Mouse (Mus musculus) kidney, postnatal 0 days (tissue): Measurements from ENCODE around the gene Ttc7b. TPM values are rescaled to one million over a fixed set of nuclear protein-coding genes. Genes with fewer than 3 reads are reported as not detected.

Source experiments
- ATAC-seq: fragments of 200-750 bp; cut with Nextera tagmentation; replicated peaks from 2 replicates; pipeline ENCODE4 v1.8.0; 2017; ENCODE audit warnings: low read depth, moderate number of reproducible peaks, moderate TSS enrichment, moderate library complexity; ENCODE audit not compliant: low FRiP score
- DNase-seq: peaks from one replicate; pipeline ENCODE4 v3.0.0-alpha.2; 2016; ENCODE audit warnings: low spot score
- H3K27ac ChIP-seq: fragments of 300-500 bp; sonication (generic); 2 replicates; pipeline ENCODE4 v1.5.1; 2014; ENCODE audit warnings: mild to moderate bottlenecking
- H3K27me3 ChIP-seq: fragments of 300-500 bp; sonication (generic); 2 replicates; pipeline ENCODE4 v1.6.1; 2014; ENCODE audit warnings: low read length, mixed read lengths; ENCODE audit not compliant: insufficient read depth
- H3K36me3 ChIP-seq: fragments of 300-500 bp; sonication (generic); 2 replicates; pipeline ENCODE4 v1.6.1; 2014; ENCODE audit warnings: low read length, mixed read lengths; ENCODE audit not compliant: insufficient read depth
- H3K4me1 ChIP-seq: fragments of 300-500 bp; sonication (generic); replicated peaks from 2 replicates; pipeline ENCODE4 v1.6.1; 2014; ENCODE audit warnings: antibody characterized with exemption, low read length, mixed read lengths; ENCODE audit not compliant: insufficient read depth
- H3K4me2 ChIP-seq: fragments of 300-500 bp; sonication (generic); 2 replicates; pipeline ENCODE4 v1.6.1; 2014; ENCODE audit warnings: mild to moderate bottlenecking, low read length, moderate library complexity, mixed read lengths
- H3K4me3 ChIP-seq: fragments of 300-500 bp; sonication (generic); replicated peaks from 2 replicates; pipeline ENCODE4 v1.5.1; 2014; ENCODE audit warnings: low read depth, low read length
- H3K9ac ChIP-seq: fragments of 300-500 bp; sonication (generic); 2 replicates; pipeline ENCODE4 v1.6.1; 2014; ENCODE audit warnings: low read depth, low read length
- H3K9me3 ChIP-seq: fragments of 300-500 bp; sonication (generic); replicated peaks from 2 replicates; pipeline ENCODE4 v1.6.1; 2016; ENCODE audit warnings: low read length, inconsistent platforms, mixed read lengths
- CTCF ChIP-seq: IDR thresholded peaks from 2 replicates; pipeline ENCODE4 v1.5.1; 2016; ENCODE audit warnings: antibody characterized with exemption, low read depth, mild to moderate bottlenecking, moderate library complexity
- WGBS: fragments of 180-500 bp; shearing (Covaris S2); extraction: QIAGEN DNeasy Blood & Tissue Kit; methylation state at CpG from one replicate; pipeline ENCODE4 v1.1.7; 2014; 5-methylcytosine and 5-hydroxymethylcytosine counted together
- polyA plus RNA-seq: library from polyadenylated mRNA; unstranded; fragments of >200 nt; fragmentation: Nextera tagmentation; extraction: Ambion mirVana; gene quantifications from 2 replicates; pipeline ENCODE4 v1.2.1, GENCODE M21; 2015

Ttc7b gene
- polyA plus RNA-seq, 1 experiment from 2014 or later = 6.1 TPM

GRCm38 (mm10) chr12:100501261-100501660 lies 19.4 kb downstream of the Ttc7b start:
- H3K9ac ChIP-seq = no peak overlapping the region
- no peak overlapping the region for H3K27ac ChIP-seq
- H3K4me3 ChIP-seq = no peak overlapping the region
- no peak overlapping the region for H3K4me2 ChIP-seq
- 60% methylated on average over 4 of the region's 4 CpGs for WGBS
- no peaks in the 10 kb centered on the region for H3K9me3 ChIP-seq
- H3K27me3 ChIP-seq = no peaks in the 10 kb centered on the region
- ATAC-seq (no peak), DNase-seq (no peak)
- TF ChIP-seq CTCF = no peak
- peaks cover 7% of the 10 kb centered on the region; the same call in 1 of the 2 replicates for H3K36me3 ChIP-seq
- 0 out of 2 replicates have a peak, but pooled peaks cover 5% of the 10 kb centered on the region for H3K4me1 ChIP-seq

GRCm38 (mm10) chr12:100499469-100499868 lies 21.2 kb downstream of the Ttc7b start:
- Histone ChIP-seq H3K4me1 (0 out of 2 replicates have a peak, but pooled peaks cover 5% of the 10 kb centered on the region), H3K9ac (no peak overlapping the region), H3K36me3 (peaks cover 21% of the 10 kb centered on the region; the same call in 1 of the 2 replicates), H3K27me3 (no peaks in the 10 kb centered on the region), H3K4me2 (no peak overlapping the region), H3K27ac (no peak overlapping the region), H3K9me3 (no peaks in the 10 kb centered on the region), H3K4me3 (no peak overlapping the region)
- TF ChIP-seq CTCF = no peak
- no peak for ATAC-seq
- no peak for DNase-seq
- WGBS = 80% methylated on average over 13 of the region's 13 CpGs

GRCm38 (mm10) chr12:100498006-100498405 lies 22.6 kb downstream of the Ttc7b start:
- Histone ChIP-seq H3K27me3 (no peaks in the 10 kb centered on the region), H3K36me3 (peaks cover 24% of the 10 kb centered on the region; the same call in 1 of the 2 replicates), H3K4me3 (no peak overlapping the region), H3K4me1 (0 out of 2 replicates have a peak, but pooled peaks cover 5% of the 10 kb centered on the region), H3K27ac (no peak overlapping the region), H3K4me2 (no peak overlapping the region), H3K9ac (no peak overlapping the region), H3K9me3 (no peaks in the 10 kb centered on the region)
- DNase-seq = no peak
- WGBS = 89% methylated on average over 5 of the region's 5 CpGs
- no peak for TF ChIP-seq CTCF
- ATAC-seq = no peak

- WGBS = 83% methylated on average over 7 of the region's 7 CpGs
- no peaks in the 10 kb centered on the region for H3K9me3 ChIP-seq
- no peak for TF ChIP-seq CTCF
- H3K4me2 ChIP-seq = no peak overlapping the region
- no peaks in the 10 kb centered on the region for H3K4me1 ChIP-seq
- H3K27me3 ChIP-seq = no peaks in the 10 kb centered on the region
- H3K9ac ChIP-seq = no peak overlapping the region
- DNase-seq (no peak), ATAC-seq (no peak)
- H3K27ac ChIP-seq = no peak overlapping the region
- no peak overlapping the region for H3K4me3 ChIP-seq
- H3K36me3 ChIP-seq = peaks cover 24% of the 10 kb centered on the region; the same call in 1 of the 2 replicates
Observed at GRCm38 (mm10) chr12:100495083-100495482, 25.5 kb downstream of the Ttc7b start.

GRCm38 (mm10) chr12:100493211-100493610 lies 27.4 kb downstream of the Ttc7b start:
- Histone ChIP-seq H3K36me3 (peaks cover 19% of the 10 kb centered on the region; the same call in 1 of the 2 replicates), H3K27ac (no peak overlapping the region), H3K4me2 (no peak overlapping the region), H3K4me1 (no peaks in the 10 kb centered on the region), H3K4me3 (no peak overlapping the region), H3K9me3 (no peaks in the 10 kb centered on the region), H3K27me3 (no peaks in the 10 kb centered on the region), H3K9ac (no peak overlapping the region)
- TF ChIP-seq CTCF = no peak
- no peak for ATAC-seq
- DNase-seq = no peak
- WGBS = 94% methylated on average over 5 of the region's 5 CpGs

GRCm38 (mm10) chr12:100492676-100493075 lies 27.9 kb downstream of the Ttc7b start:
- TF ChIP-seq CTCF = no peak
- Histone ChIP-seq H3K27ac (no peak overlapping the region), H3K36me3 (peaks cover 19% of the 10 kb centered on the region; the same call in 1 of the 2 replicates), H3K27me3 (no peaks in the 10 kb centered on the region), H3K9ac (no peak overlapping the region), H3K4me2 (no peak overlapping the region), H3K4me1 (no peaks in the 10 kb centered on the region), H3K9me3 (no peaks in the 10 kb centered on the region), H3K4me3 (no peak overlapping the region)
- DNase-seq (no peak), ATAC-seq (no peak)
- 83% methylated on average over 3 of the region's 3 CpGs for WGBS
